Mouse (Mus musculus) forebrain, postnatal 0 days (tissue): ENCODE data around the gene Ecm1. TPM values are rescaled to one million over a fixed set of nuclear protein-coding genes. Genes with fewer than 3 reads are reported as not detected.

Experiments
- ATAC-seq: fragments of 200-750 bp; cut with Nextera tagmentation; 2 replicates; pipeline ENCODE4 v1.8.0; 2017; ENCODE audit warnings: mild to moderate bottlenecking, moderate library complexity
- DNase-seq: peaks from one replicate; pipeline ENCODE4 v3.0.0-alpha.2; 2015
- H3K27ac ChIP-seq: fragments of 300-500 bp; sonication (generic); 2 replicates; pipeline ENCODE4 v1.5.1; 2014; ENCODE audit warnings: low read depth, mild to moderate bottlenecking, antibody characterized with exemption, low read length, moderate library complexity, mixed read lengths
- H3K27me3 ChIP-seq: fragments of 300-500 bp; sonication (generic); 2 replicates; pipeline ENCODE4 v1.6.1; 2014; ENCODE audit warnings: mild to moderate bottlenecking, low read length, mixed read lengths; ENCODE audit not compliant: insufficient read depth
- H3K36me3 ChIP-seq: fragments of 300-500 bp; sonication (generic); 2 replicates; pipeline ENCODE4 v1.6.1; 2014; ENCODE audit warnings: mild to moderate bottlenecking, moderate library complexity; ENCODE audit not compliant: insufficient read depth
- H3K4me1 ChIP-seq: fragments of 300-500 bp; sonication (generic); 2 replicates; pipeline ENCODE4 v1.6.1; 2014; ENCODE audit warnings: antibody characterized with exemption; ENCODE audit not compliant: insufficient read depth
- H3K4me2 ChIP-seq: fragments of 300-500 bp; sonication (generic); 2 replicates; pipeline ENCODE4 v1.6.1; 2014; ENCODE audit warnings: low read depth, mild to moderate bottlenecking, moderate library complexity
- H3K4me3 ChIP-seq: fragments of 300-500 bp; sonication (generic); 2 replicates; pipeline ENCODE4 v1.5.1; 2014; ENCODE audit warnings: low read depth, low read length, mixed read lengths
- H3K9ac ChIP-seq: fragments of 300-500 bp; sonication (generic); 2 replicates; pipeline ENCODE4 v1.6.1; 2014; ENCODE audit warnings: mild to moderate bottlenecking
- H3K9me3 ChIP-seq: fragments of 300-500 bp; sonication (generic); 2 replicates; pipeline ENCODE4 v1.6.1; 2016; ENCODE audit warnings: low read length
- CTCF ChIP-seq: sonication (generic); IDR thresholded peaks from 2 replicates; pipeline ENCODE4 v1.5.1; 2016; ENCODE audit warnings: antibody characterized with exemption, control low read depth, low read depth
- WGBS: fragments of 180-500 bp; shearing (Covaris S2); extraction: QIAGEN DNeasy Blood & Tissue Kit; methylation state at CpG from one replicate; pipeline ENCODE4 v1.1.7; 2014; 5-methylcytosine and 5-hydroxymethylcytosine counted together
- microRNA-seq, 2 experiments: library from miRNA; unstranded; fragments of <30 nt; microRNA quantifications; one replicate each; pipeline ENCODE4; 2016
- polyA plus RNA-seq: library from polyadenylated mRNA; unstranded; fragments of >200 nt; fragmentation: Nextera tagmentation; extraction: Ambion mirVana; gene quantifications from 2 replicates; pipeline ENCODE4 v1.2.1, GENCODE M21; 2015
- total RNA-seq: library from RNA; depleted of rRNA; stranded (reverse); fragments of >200 nt; gene quantifications from 2 replicates; pipeline ENCODE4 v1.2.3, GENCODE M21; 2014; rRNA removed

Gene Ecm1
- total and polyA plus RNA-seq, 2 experiments from 2014 or later = 3.3 to 8.7 TPM

DNA sequence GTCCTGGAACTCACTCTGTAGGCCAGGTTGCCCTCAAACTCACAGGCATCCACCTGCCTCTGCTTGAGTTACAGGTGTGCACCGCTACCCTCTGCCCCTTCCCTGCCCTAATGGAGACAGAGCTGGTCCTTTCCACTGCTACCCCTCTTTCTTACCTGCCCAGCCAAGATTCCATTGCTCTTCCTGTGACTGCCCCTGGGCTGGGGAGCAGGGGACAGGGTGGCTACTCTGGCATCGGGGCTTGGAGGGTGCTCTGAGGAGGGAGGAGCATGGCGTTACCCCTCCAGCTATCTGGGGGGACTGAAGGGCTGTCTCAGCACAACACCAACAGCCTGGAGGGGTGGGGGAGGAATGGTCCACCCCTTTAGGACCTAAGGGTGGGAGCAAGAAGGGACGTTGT, 54.1 kb downstream of the Ecm1 start:
- Histone ChIP-seq H3K27me3 (no peaks in the 10 kb centered on the region), H3K27ac (no peak overlapping the region), H3K4me3 (no peak overlapping the region), H3K4me2 (no peak overlapping the region), H3K4me1 (peaks cover 10% of the 10 kb centered on the region; the same call in 1 of the 2 replicates), H3K9ac (no peak overlapping the region), H3K9me3 (no peaks in the 10 kb centered on the region), H3K36me3 (no peaks in the 10 kb centered on the region)
- DNase-seq (no peak), ATAC-seq (no peak)
- WGBS = 81% methylated on average over 4 of the region's 4 CpGs
- no peak for TF ChIP-seq CTCF

DNA sequence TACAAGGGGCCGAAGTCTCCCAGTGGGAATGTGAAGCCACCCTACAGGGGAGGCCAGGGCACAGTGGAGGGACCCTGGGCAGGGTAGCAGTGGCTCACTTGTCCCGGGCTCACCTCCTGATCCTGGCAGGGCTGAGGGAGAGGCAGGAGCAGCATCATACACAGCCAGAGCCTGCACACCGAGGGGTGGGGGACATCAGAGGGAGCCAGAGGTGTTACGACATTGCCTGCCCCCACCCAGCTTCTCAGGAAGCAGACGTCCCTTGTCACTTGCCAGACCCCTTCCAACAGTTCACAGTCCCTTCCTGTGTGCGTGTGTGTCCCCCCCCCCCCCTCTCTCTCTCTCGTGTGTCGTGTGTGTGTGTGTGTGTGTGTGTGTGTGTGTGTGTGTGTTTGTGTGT, 54.5 kb downstream of the Ecm1 start:
- Histone ChIP-seq H3K4me2 (no peak overlapping the region), H3K27me3 (no peaks in the 10 kb centered on the region), H3K36me3 (no peaks in the 10 kb centered on the region), H3K4me1 (peaks cover 10% of the 10 kb centered on the region; the same call in 1 of the 2 replicates), H3K9me3 (no peaks in the 10 kb centered on the region), H3K9ac (no peak overlapping the region), H3K27ac (no peak overlapping the region), H3K4me3 (no peak overlapping the region)
- 68% methylated on average over 5 of the region's 8 CpGs for WGBS
- no peak for ATAC-seq
- TF ChIP-seq CTCF = no peak
- DNase-seq = no peak

Small RNA genes within 50 kb of the gene (microRNA-seq; reads per million reads assigned to microRNA genes)
- 0 to 0.12 reads per million in 2 experiments for gene Mir7014

Other genes with a start within 250 kb of the Ecm1 start
- 6.5 and 16.5 TPM in 2 replicates for gene Ctsk, start 240.3 kb downstream of the Ecm1 start, total RNA-seq
- gene Ctsk, start 240.3 kb downstream of the Ecm1 start, polyA plus RNA-seq = 8.6 and 10.1 TPM in 2 replicates
- gene Ctss, start 212.8 kb downstream of the Ecm1 start, total RNA-seq = 17.3 and 20.3 TPM in 2 replicates
- gene Ctss, start 212.8 kb downstream of the Ecm1 start, polyA plus RNA-seq = 23.1 and 25.5 TPM in 2 replicates
- gene Hormad1, start 179.9 kb downstream of the Ecm1 start, total RNA-seq = not detected in 2 replicates
- gene Hormad1, start 179.9 kb downstream of the Ecm1 start, polyA plus RNA-seq = not detected in 2 replicates
- gene Golph3l, start 150.6 kb downstream of the Ecm1 start, total RNA-seq = 23.2 and 28.5 TPM in 2 replicates
- 18.2 and 19.2 TPM in 2 replicates for gene Golph3l, start 150.6 kb downstream of the Ecm1 start, polyA plus RNA-seq
- gene Ensa, start 114.6 kb downstream of the Ecm1 start, total RNA-seq = 140 and 146 TPM in 2 replicates
- gene Ensa, start 114.6 kb downstream of the Ecm1 start, polyA plus RNA-seq = 145 and 151 TPM in 2 replicates
- 131 and 137 TPM in 2 replicates for gene Mcl1, start 80.8 kb downstream of the Ecm1 start, total RNA-seq
- 42.9 and 46.6 TPM in 2 replicates for gene Mcl1, start 80.8 kb downstream of the Ecm1 start, polyA plus RNA-seq
- 0.81 and 1.8 TPM in 2 replicates for gene Adamtsl4, start 51.7 kb downstream of the Ecm1 start, total RNA-seq
- 0.67 and 2.0 TPM in 2 replicates for gene Adamtsl4, start 51.7 kb downstream of the Ecm1 start, polyA plus RNA-seq
- gene Tars2, start 20.6 kb upstream of the Ecm1 start, total RNA-seq = 40.2 and 52.6 TPM in 2 replicates
- 36.5 and 41.2 TPM in 2 replicates for gene Tars2, start 20.6 kb upstream of the Ecm1 start, polyA plus RNA-seq
- 32.2 and 43.7 TPM in 2 replicates for gene Rprd2, start 79.3 kb upstream of the Ecm1 start, total RNA-seq
- gene Rprd2, start 79.3 kb upstream of the Ecm1 start, polyA plus RNA-seq = 17.2 and 21.0 TPM in 2 replicates
- gene Prpf3, start 116.3 kb upstream of the Ecm1 start, total RNA-seq = 14.3 and 14.4 TPM in 2 replicates
- 19.3 and 24.9 TPM in 2 replicates for gene Prpf3, start 116.3 kb upstream of the Ecm1 start, polyA plus RNA-seq
- gene Mrps21, start 131.9 kb upstream of the Ecm1 start, total RNA-seq = 113 and 193 TPM in 2 replicates
- gene Mrps21, start 131.9 kb upstream of the Ecm1 start, polyA plus RNA-seq = 251 and 296 TPM in 2 replicates
- 3.4 and 5.9 TPM in 2 replicates for gene Ciart, start 142.7 kb upstream of the Ecm1 start, total RNA-seq
- gene Ciart, start 142.7 kb upstream of the Ecm1 start, polyA plus RNA-seq = 8.2 and 11.2 TPM in 2 replicates
- 5.7 and 9.9 TPM in 2 replicates for gene BC028528, start 152.4 kb upstream of the Ecm1 start, total RNA-seq
- gene BC028528, start 152.4 kb upstream of the Ecm1 start, polyA plus RNA-seq = 14.9 and 18.4 TPM in 2 replicates
- 59.3 and 77.2 TPM in 2 replicates for gene Aph1a, start 154.4 kb upstream of the Ecm1 start, total RNA-seq
- 44.3 and 46.0 TPM in 2 replicates for gene Aph1a, start 154.4 kb upstream of the Ecm1 start, polyA plus RNA-seq
- gene Car14, start 165.1 kb upstream of the Ecm1 start, total RNA-seq = 5.0 and 9.4 TPM in 2 replicates
- gene Car14, start 165.1 kb upstream of the Ecm1 start, polyA plus RNA-seq = 11.2 and 12.8 TPM in 2 replicates
- gene Anp32e, start 189.7 kb upstream of the Ecm1 start, total RNA-seq = 27.5 and 34.4 TPM in 2 replicates
- 84.1 and 109 TPM in 2 replicates for gene Anp32e, start 189.7 kb upstream of the Ecm1 start, polyA plus RNA-seq